Mouse (Mus musculus) hindbrain, embryonic 16.5 days (tissue): ENCODE measurements around the gene Sox15. TPM values are rescaled to one million over a fixed set of nuclear protein-coding genes. Genes with fewer than 3 reads are reported as not detected.

ENCODE experiments used
- ATAC-seq: fragments of 200-750 bp; cut with Nextera tagmentation; 2 replicates; pipeline ENCODE4 v1.8.0; 2017; ENCODE audit warnings: moderate TSS enrichment, moderate library complexity
- H3K27ac ChIP-seq: fragments of 300-500 bp; sonication (generic); 2 replicates; pipeline ENCODE4 v1.5.1; 2014; ENCODE audit warnings: low read depth, mild to moderate bottlenecking, control low read depth, low read length, moderate library complexity
- H3K27me3 ChIP-seq: fragments of 300-500 bp; sonication (generic); replicated peaks from 2 replicates; pipeline ENCODE4 v1.6.1; 2014; ENCODE audit warnings: low read length; ENCODE audit not compliant: control insufficient read depth, insufficient read depth
- H3K36me3 ChIP-seq: fragments of 300-500 bp; sonication (generic); 2 replicates; pipeline ENCODE4 v1.6.1; 2014; ENCODE audit warnings: mild to moderate bottlenecking, low read length, moderate library complexity, mixed read lengths; ENCODE audit not compliant: control insufficient read depth, insufficient read depth
- H3K4me1 ChIP-seq: fragments of 300-500 bp; sonication (generic); 2 replicates; pipeline ENCODE4 v1.6.1; 2014; ENCODE audit warnings: low read depth, low read length; ENCODE audit not compliant: control insufficient read depth, insufficient read depth
- H3K4me2 ChIP-seq: fragments of 300-500 bp; sonication (generic); 2 replicates; pipeline ENCODE4 v1.6.1; 2014; ENCODE audit warnings: mild to moderate bottlenecking, low read length, control low read depth, moderate library complexity
- H3K4me3 ChIP-seq: fragments of 300-500 bp; sonication (generic); 2 replicates; pipeline ENCODE4 v1.5.1; 2014; ENCODE audit warnings: mild to moderate bottlenecking, low read length, control low read depth, moderate library complexity
- H3K9ac ChIP-seq: fragments of 300-500 bp; sonication (generic); 2 replicates; pipeline ENCODE4 v1.6.1; 2014; ENCODE audit warnings: low read depth, mild to moderate bottlenecking, control low read depth, low read length, moderate library complexity
- H3K9me3 ChIP-seq: fragments of 300-500 bp; sonication (generic); 2 replicates; pipeline ENCODE4 v1.6.1; 2014; ENCODE audit warnings: mild to moderate bottlenecking, low read length, moderate library complexity; ENCODE audit not compliant: control insufficient read depth
- WGBS: fragments of 180-500 bp; shearing (Covaris S2); extraction: QIAGEN DNeasy Blood & Tissue Kit; methylation state at CpG from one replicate; pipeline ENCODE4 v1.1.7; 2014; 5-methylcytosine and 5-hydroxymethylcytosine counted together
- polyA plus RNA-seq: library from polyadenylated mRNA; unstranded; fragments of >200 nt; fragmentation: Nextera tagmentation; extraction: Ambion mirVana; gene quantifications from 2 replicates; pipeline ENCODE4 v1.2.1, GENCODE M21; 2015

Gene Sox15
- polyA plus RNA-seq, result not detected in 2 replicates

GRCm38 (mm10) chr11:69655264-69656064 lies at the start of gene Sox15:
Gene Sox15, plus strand, starts transcription at chr11:69655314.
- H3K9ac ChIP-seq, result peak within 1 kb of the TSS; percentile 48; the same call in 1 of the 2 replicates
- WGBS, result 24% methylated on average over 34 of the region's 34 CpGs
- H3K27me3 ChIP-seq, result no peaks in the 10 kb centered on the region
- peaks cover 44% of the 10 kb centered on the region for H3K36me3 ChIP-seq
- peak; percentile 66; the same call in 1 of the 2 replicates for ATAC-seq
- H3K4me1 ChIP-seq, result peaks cover 4% of the 10 kb centered on the region
- H3K4me3 ChIP-seq, result no peak within 1 kb of the TSS; the same call in 1 of the 2 replicates
- no peaks in the 10 kb centered on the region for H3K9me3 ChIP-seq
- peak within 1 kb of the TSS; percentile 37 for H3K27ac ChIP-seq
- peak within 1 kb of the TSS; percentile 27; the same call in 1 of the 2 replicates for H3K4me2 ChIP-seq

- Histone ChIP-seq H3K27me3 (no peaks in the 10 kb centered on the region), H3K27ac (peak within 1 kb of the TSS; percentile 87), H3K9ac (peak within 1 kb of the TSS; percentile 87), H3K4me1 (peaks cover 13% of the 10 kb centered on the region; the same call in 1 of the 2 replicates), H3K9me3 (no peaks in the 10 kb centered on the region), H3K36me3 (peaks cover 8% of the 10 kb centered on the region; the same call in 1 of the 2 replicates), H3K4me2 (peak within 1 kb of the TSS; percentile 76), H3K4me3 (peak within 1 kb of the TSS; percentile 75)
- peak; percentile 93 for ATAC-seq
- 2% methylated on average over 32 of the region's 32 CpGs for WGBS
These were observed 49.2 kb upstream of the Sox15 start, which contains the start of gene Atp1b2 for GRCm38 (mm10) chr11:69605726-69606490. Gene Atp1b2, minus strand, starts transcription at chr11:69605942.

- no peak overlapping the region for H3K9ac ChIP-seq
- no peaks in the 10 kb centered on the region for H3K27me3 ChIP-seq
- H3K4me1 ChIP-seq, result peaks cover 12% of the 10 kb centered on the region; the same call in 1 of the 2 replicates
- 67% methylated on average over 2 of the region's 2 CpGs for WGBS
- no peaks in the 10 kb centered on the region for H3K9me3 ChIP-seq
- peak overlapping the region; percentile 37 for H3K27ac ChIP-seq
- peaks cover 7% of the 10 kb centered on the region; the same call in 1 of the 2 replicates for H3K36me3 ChIP-seq
- H3K4me2 ChIP-seq, result peak overlapping the region; percentile 76
- peak overlapping the region; percentile 75 for H3K4me3 ChIP-seq
- ATAC-seq, result no peak
These were observed 48.7 kb upstream of the Sox15 start for GRCm38 (mm10) chr11:69606491-69606795.

- H3K4me3 ChIP-seq, result no peak overlapping the region
- H3K4me1 ChIP-seq, result peaks cover 12% of the 10 kb centered on the region; the same call in 1 of the 2 replicates
- no peaks in the 10 kb centered on the region for H3K27me3 ChIP-seq
- H3K9me3 ChIP-seq, result no peaks in the 10 kb centered on the region
- H3K4me2 ChIP-seq, result no peak overlapping the region
- peaks cover 4% of the 10 kb centered on the region; the same call in 1 of the 2 replicates for H3K36me3 ChIP-seq
- no peak for ATAC-seq
- WGBS, result 77% methylated on average over 2 of the region's 2 CpGs
- H3K9ac ChIP-seq, result no peak overlapping the region
- no peak overlapping the region for H3K27ac ChIP-seq
These were observed 48.3 kb upstream of the Sox15 start for GRCm38 (mm10) chr11:69606832-69607231.

- peaks cover 7% of the 10 kb centered on the region; the same call in 1 of the 2 replicates for H3K4me1 ChIP-seq
- no peak overlapping the region for H3K27ac ChIP-seq
- ATAC-seq, result no peak
- no peaks in the 10 kb centered on the region for H3K9me3 ChIP-seq
- H3K4me3 ChIP-seq, result no peak overlapping the region
- no peak overlapping the region for H3K9ac ChIP-seq
- H3K36me3 ChIP-seq, result no peaks in the 10 kb centered on the region
- no peak overlapping the region for H3K4me2 ChIP-seq
- WGBS, result 95% methylated on average over 3 of the region's 3 CpGs
- no peaks in the 10 kb centered on the region for H3K27me3 ChIP-seq
These were observed 46.6 kb upstream of the Sox15 start for GRCm38 (mm10) chr11:69608525-69608924.

- Histone ChIP-seq H3K27ac (no peak overlapping the region), H3K4me3 (no peak overlapping the region), H3K4me1 (no peaks in the 10 kb centered on the region), H3K27me3 (no peaks in the 10 kb centered on the region), H3K9me3 (no peaks in the 10 kb centered on the region), H3K36me3 (no peaks in the 10 kb centered on the region), H3K4me2 (no peak overlapping the region), H3K9ac (no peak overlapping the region)
- 62% methylated on average over 7 of the region's 7 CpGs for WGBS
- ATAC-seq, result no peak
These were observed 45.7 kb upstream of the Sox15 start for GRCm38 (mm10) chr11:69609416-69609815.

DNA sequence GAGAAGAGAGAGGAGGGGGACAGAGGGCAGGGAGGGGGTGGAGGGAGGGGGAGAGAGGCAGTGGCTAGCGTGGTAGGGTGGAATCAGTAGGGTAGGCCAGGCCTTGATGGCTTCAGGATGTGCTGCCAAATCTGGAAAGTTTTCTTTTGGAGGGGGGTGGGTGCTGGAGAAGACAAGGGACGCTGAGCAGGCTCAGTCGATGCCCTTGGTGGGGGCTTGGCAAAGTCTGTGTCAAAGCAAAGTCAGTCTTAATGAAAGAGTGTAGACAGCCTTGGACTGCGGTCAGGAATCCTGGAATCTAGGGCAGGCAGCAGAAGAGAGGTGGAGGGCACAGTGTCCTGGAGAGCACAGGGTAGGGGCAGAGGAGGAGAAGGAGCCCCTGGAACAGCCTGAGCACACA lies 44.2 kb upstream of the Sox15 start:
- Histone ChIP-seq H3K4me1 (no peaks in the 10 kb centered on the region), H3K9me3 (no peaks in the 10 kb centered on the region), H3K36me3 (no peaks in the 10 kb centered on the region), H3K4me3 (no peak overlapping the region), H3K4me2 (no peak overlapping the region), H3K27ac (no peak overlapping the region), H3K9ac (no peak overlapping the region), H3K27me3 (no peaks in the 10 kb centered on the region)
- 55% methylated on average over 4 of the region's 4 CpGs for WGBS
- ATAC-seq, result peak; percentile 58; the same call in 1 of the 2 replicates

DNA sequence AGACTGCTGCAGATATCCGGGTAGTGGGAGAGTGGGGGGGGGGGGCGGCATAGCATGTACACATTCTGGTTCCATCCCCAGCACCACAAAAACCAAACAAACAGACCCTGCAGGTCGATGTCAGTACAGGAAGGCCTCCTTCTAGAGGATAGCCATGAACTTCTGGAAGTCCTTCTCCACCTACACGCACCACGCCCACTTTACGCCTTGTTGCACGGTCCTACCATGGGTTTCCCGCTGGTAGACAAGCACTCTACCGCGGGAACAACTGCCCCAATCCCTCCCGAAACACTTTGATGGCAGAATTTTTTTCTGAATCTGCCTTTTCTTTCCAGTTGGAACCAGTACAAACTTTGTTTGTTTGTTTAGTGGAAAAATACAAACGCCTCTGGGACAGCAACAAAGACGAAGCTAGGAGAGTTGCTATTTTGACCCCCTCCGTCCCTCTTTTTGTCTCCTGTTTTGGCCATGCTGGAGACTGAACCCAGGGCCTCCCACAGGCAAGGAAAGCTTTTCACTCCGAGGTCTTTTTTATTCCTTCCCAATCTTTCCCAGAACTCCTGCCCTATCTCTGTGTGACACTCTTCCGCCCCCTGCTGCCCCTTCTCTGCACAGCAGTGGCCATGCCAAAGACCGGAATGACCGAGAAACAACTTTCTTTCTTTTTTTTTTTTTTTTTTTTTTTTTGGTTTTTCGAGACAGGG lies 41.4 kb upstream of the Sox15 start:
- H3K4me3 ChIP-seq, result no peak overlapping the region
- peak overlapping the region; percentile 46 for H3K27ac ChIP-seq
- ATAC-seq, result peak; percentile 68; the same call in 1 of the 2 replicates
- no peaks in the 10 kb centered on the region for H3K9me3 ChIP-seq
- H3K27me3 ChIP-seq, result no peaks in the 10 kb centered on the region
- no peaks in the 10 kb centered on the region for H3K36me3 ChIP-seq
- H3K4me1 ChIP-seq, result no peaks in the 10 kb centered on the region
- no peak overlapping the region for H3K9ac ChIP-seq
- H3K4me2 ChIP-seq, result peak overlapping the region; percentile 33
- 9% methylated on average over 19 of the region's 19 CpGs for WGBS
